Mouse (Mus musculus): ENCODE results near the gene Smtnl1. TPM values are rescaled to one million over a fixed set of nuclear protein-coding genes. Genes with fewer than 3 reads are reported as not detected.
A peak's percentile ranks its signal among the peaks of the same experiment; 100 is the strongest.

Gene Smtnl1
- 0.47 and 0.50 TPM in 2 replicates for polyA plus RNA-seq (2015; fragmentation: Nextera tagmentation; extraction: Ambion mirVana)

DNA sequence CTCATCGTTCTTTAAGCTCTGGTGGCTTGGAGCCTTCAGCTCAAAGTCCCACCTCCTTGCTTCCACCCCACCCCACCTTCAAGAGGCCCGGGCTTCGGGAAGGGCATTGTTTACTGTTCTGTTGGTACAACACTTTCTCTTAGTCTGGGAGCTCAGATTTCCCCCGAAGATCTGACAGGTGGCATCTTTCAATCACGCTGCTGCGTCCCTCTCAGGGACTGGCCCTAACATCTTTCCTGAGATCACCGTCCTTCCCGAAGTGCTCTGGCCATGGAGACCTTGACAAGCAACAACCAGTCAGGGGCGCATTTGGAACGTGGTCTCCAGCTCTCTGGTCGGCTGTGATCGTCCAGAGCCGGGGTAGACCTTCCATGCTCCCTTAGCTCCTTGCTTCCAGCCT lies at the start of gene Smtnl1:
Gene Smtnl1, minus strand, starts transcription at position 101 of the 400 bp plus-strand sequence.
- Histone ChIP-seq H3K4me1 (ENCODE audit: control insufficient read depth, low read depth, low read length) (peaks cover 6% of the 10 kb centered on the region), H3K27me3 (ENCODE audit: control insufficient read depth, insufficient read depth, low read depth, low read length) (peaks cover 43% of the 10 kb centered on the region), H3K9ac (ENCODE audit: low read depth, low read length) (no peak within 1 kb of the TSS), H3K4me3 (ENCODE audit: low read depth, low read length) (no peak within 1 kb of the TSS), H3K36me3 (ENCODE audit: control insufficient read depth, insufficient read depth) (no peaks in the 10 kb centered on the region), H3K4me2 (ENCODE audit: low read depth, low read length) (no peak within 1 kb of the TSS), H3K9me3 (replicated peaks; ENCODE audit: control insufficient read depth, low read length) (no peaks in the 10 kb centered on the region), H3K27ac (ENCODE audit: low read length) (no peak within 1 kb of the TSS)
- ATAC-seq (ENCODE audit: low read depth) = no peak
- 36% methylated on average over 13 of the region's 13 CpGs for WGBS (ENCODE audit: insufficient replicate concordance)

- no peak overlapping the region for H3K4me2 ChIP-seq (ENCODE audit: low read depth, low read length)
- no peak for ATAC-seq (ENCODE audit: low read depth)
- H3K4me1 ChIP-seq (ENCODE audit: control insufficient read depth, low read depth, low read length) = peaks cover 10% of the 10 kb centered on the region
- 22% methylated on average over 4 of the region's 4 CpGs for WGBS (ENCODE audit: insufficient replicate concordance)
- H3K27ac ChIP-seq (ENCODE audit: low read length) = no peak overlapping the region
- no peaks in the 10 kb centered on the region for H3K9me3 ChIP-seq (replicated peaks; ENCODE audit: control insufficient read depth, low read length)
- H3K36me3 ChIP-seq (ENCODE audit: control insufficient read depth, insufficient read depth) = no peaks in the 10 kb centered on the region
- H3K9ac ChIP-seq (ENCODE audit: low read depth, low read length) = no peak overlapping the region
- H3K4me3 ChIP-seq (ENCODE audit: low read depth, low read length) = no peak overlapping the region
- peaks cover 91% of the 10 kb centered on the region for H3K27me3 ChIP-seq (ENCODE audit: control insufficient read depth, insufficient read depth, low read depth, low read length)
Measured at GRCm38 (mm10) chr2:84870623-84871160, 48.2 kb upstream of the Smtnl1 start.

- H3K4me1 ChIP-seq (ENCODE audit: control insufficient read depth, low read depth, low read length) = peaks cover 12% of the 10 kb centered on the region
- ATAC-seq (ENCODE audit: low read depth) = no peak
- H3K27me3 ChIP-seq (ENCODE audit: control insufficient read depth, insufficient read depth, low read depth, low read length) = peaks cover 84% of the 10 kb centered on the region
Measured at GRCm38 (mm10) chr2:84868977-84869376, 46.5 kb upstream of the Smtnl1 start.

DNA sequence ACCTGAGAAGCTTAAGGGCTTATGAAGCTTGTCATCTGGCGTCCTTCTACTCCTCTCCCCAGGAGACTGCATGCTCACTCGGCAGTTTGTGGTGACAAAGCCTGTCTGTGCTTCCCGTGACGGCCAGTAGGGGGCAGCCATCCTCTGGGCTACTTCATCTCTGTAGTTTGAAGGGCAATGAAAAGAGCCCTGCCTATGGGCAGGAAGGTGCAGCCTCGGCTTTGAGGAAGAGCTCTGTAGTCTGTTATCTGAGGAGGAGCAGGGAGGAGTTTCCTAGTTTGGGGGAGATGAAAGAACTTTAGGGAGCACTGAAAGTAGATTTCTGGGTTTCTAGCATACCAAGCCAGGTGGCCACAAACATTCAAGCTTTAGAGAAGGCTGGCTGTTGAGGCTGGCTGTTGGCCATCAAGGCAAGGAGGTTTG lies 46.1 kb upstream of the Smtnl1 start:
- WGBS (ENCODE audit: insufficient replicate concordance) = 3% methylated on average over 5 of the region's 5 CpGs
- Histone ChIP-seq H3K9ac (ENCODE audit: low read depth, low read length) (no peak overlapping the region), H3K4me2 (ENCODE audit: low read depth, low read length) (no peak overlapping the region), H3K36me3 (ENCODE audit: control insufficient read depth, insufficient read depth) (peaks cover 5% of the 10 kb centered on the region), H3K27ac (ENCODE audit: low read length) (no peak overlapping the region), H3K9me3 (replicated peaks; ENCODE audit: control insufficient read depth, low read length) (no peaks in the 10 kb centered on the region), H3K4me3 (ENCODE audit: low read depth, low read length) (no peak overlapping the region), H3K27me3 (ENCODE audit: control insufficient read depth, insufficient read depth, low read depth, low read length) (peaks cover 80% of the 10 kb centered on the region), H3K4me1 (ENCODE audit: control insufficient read depth, low read depth, low read length) (peaks cover 12% of the 10 kb centered on the region)
- ATAC-seq (ENCODE audit: low read depth) = peak; percentile 42; the same call in 1 of the 2 replicates

More at GRCm38 (mm10) chr2:84868977-84869376, 46.5 kb upstream of the Smtnl1 start:
- Histone ChIP-seq H3K4me2 (ENCODE audit: low read depth, low read length) (no peak overlapping the region), H3K9ac (ENCODE audit: low read depth, low read length) (no peak overlapping the region), H3K4me3 (ENCODE audit: low read depth, low read length) (no peak overlapping the region), H3K36me3 (ENCODE audit: control insufficient read depth, insufficient read depth) (0 out of 2 replicates have a peak, but pooled peaks cover under 1% of the 10 kb centered on the region), H3K9me3 (replicated peaks; ENCODE audit: control insufficient read depth, low read length) (no peaks in the 10 kb centered on the region), H3K27ac (ENCODE audit: low read length) (no peak overlapping the region)
- 19% methylated on average over 2 of the region's 2 CpGs for WGBS (ENCODE audit: insufficient replicate concordance)

DNA sequence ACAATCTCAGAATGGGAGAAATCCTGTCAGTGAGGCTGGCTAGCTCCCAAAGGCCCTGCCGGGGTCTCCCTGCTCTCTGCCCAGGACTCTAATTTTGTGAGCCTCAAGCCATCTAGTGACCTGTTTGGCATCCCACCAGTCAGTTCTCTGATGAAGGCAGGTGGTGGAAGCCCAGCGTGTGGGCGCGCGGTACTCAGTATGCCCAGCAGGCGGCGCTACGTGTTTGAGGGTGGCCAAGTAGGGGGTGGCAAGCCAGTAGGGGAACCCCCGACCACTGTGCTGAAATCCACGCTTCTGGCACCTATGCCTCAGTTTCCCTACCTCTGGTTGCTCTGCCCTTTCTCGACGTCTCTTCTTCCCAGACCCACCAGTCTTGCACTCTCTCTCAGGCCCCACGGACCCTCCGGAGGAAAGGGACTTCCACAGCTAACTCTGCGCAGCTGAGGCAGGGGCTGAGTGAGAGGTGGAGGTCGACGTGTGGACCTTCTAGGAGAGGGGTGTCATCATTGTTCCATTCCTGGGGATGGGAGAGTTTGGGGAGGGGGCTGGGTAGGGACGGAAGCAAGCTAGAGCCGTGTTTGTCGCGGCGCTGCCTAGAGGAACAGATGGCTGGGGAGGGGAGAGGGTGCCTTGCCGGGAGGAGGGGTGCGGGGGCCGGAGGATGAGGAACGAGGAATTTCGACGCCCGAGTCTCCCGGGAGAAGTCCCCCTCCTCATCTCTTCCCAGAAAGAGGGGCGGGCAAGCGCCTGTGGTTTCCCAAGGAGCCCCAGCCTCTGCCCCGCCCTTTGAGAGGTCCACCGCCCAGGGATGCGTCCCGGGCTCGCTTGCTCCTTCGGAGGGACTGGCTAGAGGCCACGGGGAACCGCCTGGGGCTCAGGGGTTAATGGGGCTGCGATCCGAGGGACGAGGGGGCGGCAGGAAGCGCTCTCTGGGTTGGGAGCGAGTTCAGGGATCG lies 43.4 kb upstream of the Smtnl1 start:
- peaks cover 53% of the 10 kb centered on the region for H3K27me3 ChIP-seq (ENCODE audit: control insufficient read depth, insufficient read depth, low read depth, low read length)
- ATAC-seq (ENCODE audit: low read depth) = no peak
- no peak overlapping the region; the same call in none of the 2 replicates for H3K4me3 ChIP-seq (ENCODE audit: low read depth, low read length)
- H3K4me2 ChIP-seq (ENCODE audit: low read depth, low read length) = peak overlapping the region; percentile 35
- 3% methylated on average over 46 of the region's 47 CpGs for WGBS (ENCODE audit: insufficient replicate concordance)
- no peak overlapping the region for H3K9ac ChIP-seq (ENCODE audit: low read depth, low read length)
- H3K36me3 ChIP-seq (ENCODE audit: control insufficient read depth, insufficient read depth) = peaks cover 31% of the 10 kb centered on the region
- H3K9me3 ChIP-seq (replicated peaks; ENCODE audit: control insufficient read depth, low read length) = no peaks in the 10 kb centered on the region
- no peak overlapping the region for H3K27ac ChIP-seq (ENCODE audit: low read length)
- H3K4me1 ChIP-seq (ENCODE audit: control insufficient read depth, low read depth, low read length) = peaks cover 12% of the 10 kb centered on the region

- Histone ChIP-seq H3K36me3 (ENCODE audit: control insufficient read depth, insufficient read depth) (peaks cover 66% of the 10 kb centered on the region), H3K9ac (ENCODE audit: low read depth, low read length) (no peak overlapping the region), H3K27ac (ENCODE audit: low read length) (no peak overlapping the region), H3K4me2 (ENCODE audit: low read depth, low read length) (no peak overlapping the region), H3K4me1 (ENCODE audit: control insufficient read depth, low read depth, low read length) (peaks cover 9% of the 10 kb centered on the region), H3K4me3 (ENCODE audit: low read depth, low read length) (no peak overlapping the region), H3K27me3 (ENCODE audit: control insufficient read depth, insufficient read depth, low read depth, low read length) (peaks cover 25% of the 10 kb centered on the region), H3K9me3 (replicated peaks; ENCODE audit: control insufficient read depth, low read length) (no peaks in the 10 kb centered on the region)
- WGBS (ENCODE audit: insufficient replicate concordance) = 54% methylated on average over 3 of the region's 3 CpGs
- ATAC-seq (ENCODE audit: low read depth) = no peak
Measured at GRCm38 (mm10) chr2:84862231-84862630, 39.8 kb upstream of the Smtnl1 start.

- no peak overlapping the region for H3K27ac ChIP-seq (ENCODE audit: low read length)
- peaks cover 17% of the 10 kb centered on the region for H3K27me3 ChIP-seq (ENCODE audit: control insufficient read depth, insufficient read depth, low read depth, low read length)
- H3K36me3 ChIP-seq (ENCODE audit: control insufficient read depth, insufficient read depth) = peaks cover 74% of the 10 kb centered on the region
- H3K4me3 ChIP-seq (ENCODE audit: low read depth, low read length) = no peak overlapping the region
- H3K9ac ChIP-seq (ENCODE audit: low read depth, low read length) = no peak overlapping the region
- H3K9me3 ChIP-seq (replicated peaks; ENCODE audit: control insufficient read depth, low read length) = no peaks in the 10 kb centered on the region
- ATAC-seq (ENCODE audit: low read depth) = 0 out of 2 replicates have a peak, but pooled peaks have one; percentile 1
- WGBS (ENCODE audit: insufficient replicate concordance) = 54% methylated on average over 3 of the region's 3 CpGs
- no peak overlapping the region for H3K4me2 ChIP-seq (ENCODE audit: low read depth, low read length)
- peaks cover 9% of the 10 kb centered on the region for H3K4me1 ChIP-seq (ENCODE audit: control insufficient read depth, low read depth, low read length)
Measured at GRCm38 (mm10) chr2:84861430-84861829, 39.0 kb upstream of the Smtnl1 start.

DNA sequence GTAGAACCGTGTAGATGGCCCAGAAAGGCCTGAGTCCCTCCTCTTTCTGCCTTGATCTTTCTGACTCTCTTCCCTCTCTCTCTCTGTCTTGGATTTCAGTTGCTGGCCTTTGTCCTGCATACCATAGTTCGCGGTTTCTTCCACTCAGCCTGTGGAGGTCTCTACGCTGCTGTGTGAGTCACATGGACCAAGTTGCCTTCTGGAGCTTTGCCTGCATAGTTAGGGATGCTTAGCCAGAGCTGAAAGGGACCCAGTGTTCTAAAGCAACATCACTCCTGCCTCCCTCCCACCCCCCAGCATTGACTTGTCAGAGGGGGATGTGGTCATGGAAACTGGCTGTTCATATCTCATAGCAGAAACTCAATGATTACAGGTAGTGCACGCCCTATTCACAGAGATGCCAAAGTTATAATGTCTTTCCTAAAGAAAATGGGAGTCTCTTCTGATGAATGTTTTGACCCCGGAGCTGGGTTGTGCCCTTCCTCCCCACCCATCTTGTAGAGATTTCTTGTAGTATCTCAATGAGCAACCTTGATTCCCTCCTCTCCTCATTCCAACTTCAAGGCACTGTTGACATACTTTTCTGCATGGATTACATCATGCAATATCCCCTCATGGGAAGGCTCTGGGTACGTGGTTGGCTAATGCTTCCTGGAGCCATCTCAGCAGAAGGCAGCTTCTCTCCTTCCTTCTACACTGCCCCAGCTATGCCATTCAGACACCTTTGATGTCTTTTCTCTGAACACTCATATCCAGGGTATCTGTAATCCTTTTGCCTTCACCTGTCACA lies 37.7 kb upstream of the Smtnl1 start:
- no peaks in the 10 kb centered on the region; the same call in 1 of the 2 replicates for H3K4me1 ChIP-seq (ENCODE audit: control insufficient read depth, low read depth, low read length)
- no peak overlapping the region for H3K4me3 ChIP-seq (ENCODE audit: low read depth, low read length)
- no peak overlapping the region for H3K27ac ChIP-seq (ENCODE audit: low read length)
- H3K27me3 ChIP-seq (ENCODE audit: control insufficient read depth, insufficient read depth, low read depth, low read length) = peaks cover 5% of the 10 kb centered on the region
- ATAC-seq (ENCODE audit: low read depth) = no peak
- H3K9ac ChIP-seq (ENCODE audit: low read depth, low read length) = no peak overlapping the region
- WGBS (ENCODE audit: insufficient replicate concordance) = 89% methylated on average over 7 of the region's 7 CpGs
- H3K9me3 ChIP-seq (replicated peaks; ENCODE audit: control insufficient read depth, low read length) = no peaks in the 10 kb centered on the region
- H3K4me2 ChIP-seq (ENCODE audit: low read depth, low read length) = no peak overlapping the region
- H3K36me3 ChIP-seq (ENCODE audit: control insufficient read depth, insufficient read depth) = peaks cover 87% of the 10 kb centered on the region
